Mouse (Mus musculus): ENCODE measurements around the gene Rexo1. TPM values are rescaled to one million over a fixed set of nuclear protein-coding genes. Genes with fewer than 3 reads are reported as not detected.
A peak's percentile ranks its signal among the peaks of the same experiment; 100 is the strongest.

Gene Rexo1
- polyA plus RNA-seq, 1 experiment from 2014 or later, result 15.0 TPM

DNA sequence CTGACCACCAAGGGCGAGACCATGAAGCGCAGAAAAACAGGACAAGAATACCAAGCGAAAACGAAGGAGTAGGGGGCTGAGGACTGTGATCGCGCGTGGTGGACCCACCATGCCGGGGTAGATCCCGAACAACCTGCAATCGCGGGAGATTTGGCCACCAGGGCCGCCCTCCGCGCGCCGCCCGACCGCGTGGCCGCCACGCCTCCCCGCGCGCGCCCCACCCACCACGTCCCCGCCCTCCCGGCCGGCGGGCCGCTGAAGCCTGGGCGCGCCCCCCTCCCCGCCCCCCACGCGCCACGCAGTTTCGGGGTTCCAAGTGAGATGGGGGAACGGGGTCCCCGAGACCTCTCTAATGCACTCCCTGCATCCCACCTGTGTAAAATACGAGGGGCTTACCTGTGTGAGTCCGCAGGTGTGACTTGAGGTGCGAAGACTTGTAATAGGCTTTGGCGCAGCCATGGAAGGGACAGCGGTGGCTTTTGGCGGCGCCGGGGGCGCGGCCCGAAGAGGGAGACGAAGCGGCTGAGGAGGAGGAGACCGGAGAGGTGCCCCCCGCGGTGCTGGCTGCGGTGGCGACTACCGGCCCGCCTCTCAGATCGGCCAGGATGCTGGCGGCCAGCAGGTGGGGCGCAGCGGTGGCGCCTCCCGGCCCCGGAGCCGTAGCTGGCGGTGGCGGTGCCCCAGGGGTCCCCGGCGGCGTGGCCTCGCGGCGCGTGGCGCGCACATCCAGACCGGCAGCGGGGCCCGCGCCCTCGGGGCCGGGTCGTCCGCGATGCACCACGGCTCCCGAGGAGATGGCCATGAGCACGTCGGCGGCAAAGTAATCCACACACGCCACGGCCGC, 15.2 kb upstream of the Rexo1 start:
- Histone ChIP-seq H3K36me3 (ENCODE audit: control insufficient read depth, insufficient read depth) (no peaks in the 10 kb centered on the region), H3K9me3 (replicated peaks; ENCODE audit: control insufficient read depth, low read length) (no peaks in the 10 kb centered on the region), H3K4me1 (ENCODE audit: control insufficient read depth, insufficient read depth, low read length) (peaks cover 31% of the 10 kb centered on the region), H3K4me2 (ENCODE audit: low read depth, low read length) (peak overlapping the region; percentile 81), H3K4me3 (ENCODE audit: low read length) (peak overlapping the region; percentile 79), H3K9ac (ENCODE audit: low read length) (peak overlapping the region; percentile 86), H3K27ac (ENCODE audit: low read length) (peak overlapping the region; percentile 84), H3K27me3 (ENCODE audit: control insufficient read depth, insufficient read depth, low read length) (no peaks in the 10 kb centered on the region)
- ATAC-seq (replicated peaks; ENCODE audit: extremely low read depth, insufficient read depth, low FRiP score), result 0 out of 2 replicates have a peak, but pooled peaks have one; percentile 0
- under 1% methylated on average over 93 of the region's 96 CpGs for WGBS

GRCm38 (mm10) chr10:80575925-80576324, 14.6 kb upstream of the Rexo1 start:
- Histone ChIP-seq H3K4me1 (ENCODE audit: control insufficient read depth, insufficient read depth, low read length) (peaks cover 38% of the 10 kb centered on the region), H3K27ac (ENCODE audit: low read length) (no peak overlapping the region), H3K27me3 (ENCODE audit: control insufficient read depth, insufficient read depth, low read length) (no peaks in the 10 kb centered on the region), H3K4me3 (ENCODE audit: low read length) (peak overlapping the region; percentile 79), H3K9ac (ENCODE audit: low read length) (peak overlapping the region; percentile 86), H3K9me3 (replicated peaks; ENCODE audit: control insufficient read depth, low read length) (no peaks in the 10 kb centered on the region), H3K4me2 (ENCODE audit: low read depth, low read length) (peak overlapping the region; percentile 81), H3K36me3 (ENCODE audit: control insufficient read depth, insufficient read depth) (no peaks in the 10 kb centered on the region)
- ATAC-seq (replicated peaks; ENCODE audit: extremely low read depth, insufficient read depth, low FRiP score), result no peak
- 13% methylated on average over 17 of the region's 17 CpGs for whole genome bisulfite sequencing

GRCm38 (mm10) chr10:80574896-80575295, 13.5 kb upstream of the Rexo1 start:
- H3K9me3 ChIP-seq (replicated peaks; ENCODE audit: control insufficient read depth, low read length), result no peaks in the 10 kb centered on the region
- no peak for ATAC-seq (replicated peaks; ENCODE audit: extremely low read depth, insufficient read depth, low FRiP score)
- WGBS, result 74% methylated on average over 3 of the region's 3 CpGs
- no peak overlapping the region for H3K9ac ChIP-seq (ENCODE audit: low read length)
- no peak overlapping the region for H3K4me2 ChIP-seq (ENCODE audit: low read depth, low read length)
- no peak overlapping the region for H3K27ac ChIP-seq (ENCODE audit: low read length)
- no peak overlapping the region for H3K4me3 ChIP-seq (ENCODE audit: low read length)
- no peaks in the 10 kb centered on the region for H3K36me3 ChIP-seq (ENCODE audit: control insufficient read depth, insufficient read depth)
- no peaks in the 10 kb centered on the region for H3K27me3 ChIP-seq (ENCODE audit: control insufficient read depth, insufficient read depth, low read length)
- peaks cover 48% of the 10 kb centered on the region for H3K4me1 ChIP-seq (ENCODE audit: control insufficient read depth, insufficient read depth, low read length)

DNA sequence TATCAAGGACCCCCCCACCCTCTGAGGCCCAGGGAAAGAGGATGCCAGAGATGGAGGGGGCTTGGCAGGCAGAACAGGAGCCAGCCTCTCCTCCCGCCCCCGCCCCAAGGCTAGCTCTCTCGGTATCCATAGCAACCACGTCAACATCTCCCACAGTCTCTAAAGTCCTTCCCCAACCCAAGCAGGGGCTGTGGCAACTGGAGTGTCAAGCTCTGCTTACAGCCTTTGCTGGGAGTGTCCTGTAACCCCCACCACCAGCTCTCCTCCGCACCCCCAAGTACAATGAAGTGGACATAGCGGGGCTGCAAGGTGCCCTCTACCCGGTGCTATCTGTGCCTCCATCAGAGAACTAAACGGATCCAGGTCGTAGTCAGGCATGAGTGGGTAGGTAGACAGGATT, 12.6 kb upstream of the Rexo1 start:
- Histone ChIP-seq H3K27ac (ENCODE audit: low read length) (no peak overlapping the region), H3K36me3 (ENCODE audit: control insufficient read depth, insufficient read depth) (no peaks in the 10 kb centered on the region), H3K4me1 (ENCODE audit: control insufficient read depth, insufficient read depth, low read length) (peaks cover 53% of the 10 kb centered on the region), H3K9me3 (replicated peaks; ENCODE audit: control insufficient read depth, low read length) (no peaks in the 10 kb centered on the region), H3K9ac (ENCODE audit: low read length) (peak overlapping the region; percentile 6), H3K4me2 (ENCODE audit: low read depth, low read length) (no peak overlapping the region), H3K4me3 (ENCODE audit: low read length) (no peak overlapping the region), H3K27me3 (ENCODE audit: control insufficient read depth, insufficient read depth, low read length) (no peaks in the 10 kb centered on the region)
- ATAC-seq (replicated peaks; ENCODE audit: extremely low read depth, insufficient read depth, low FRiP score), result no peak
- WGBS, result 44% methylated on average over 9 of the region's 9 CpGs

- ATAC-seq (replicated peaks; ENCODE audit: extremely low read depth, insufficient read depth, low FRiP score), result no peak
- peaks cover 8% of the 10 kb centered on the region; the same call in 1 of the 2 replicates for H3K36me3 ChIP-seq (ENCODE audit: control insufficient read depth, insufficient read depth)
- no peak overlapping the region for H3K9ac ChIP-seq (ENCODE audit: low read length)
- no peaks in the 10 kb centered on the region for H3K27me3 ChIP-seq (ENCODE audit: control insufficient read depth, insufficient read depth, low read length)
- WGBS, result 70% methylated on average over 2 of the region's 2 CpGs
- peaks cover 48% of the 10 kb centered on the region for H3K4me1 ChIP-seq (ENCODE audit: control insufficient read depth, insufficient read depth, low read length)
- H3K4me2 ChIP-seq (ENCODE audit: low read depth, low read length), result no peak overlapping the region
- H3K27ac ChIP-seq (ENCODE audit: low read length), result no peak overlapping the region
- H3K9me3 ChIP-seq (replicated peaks; ENCODE audit: control insufficient read depth, low read length), result no peaks in the 10 kb centered on the region
- no peak overlapping the region for H3K4me3 ChIP-seq (ENCODE audit: low read length)
These were observed 11.1 kb upstream of the Rexo1 start for GRCm38 (mm10) chr10:80572477-80572876.

DNA sequence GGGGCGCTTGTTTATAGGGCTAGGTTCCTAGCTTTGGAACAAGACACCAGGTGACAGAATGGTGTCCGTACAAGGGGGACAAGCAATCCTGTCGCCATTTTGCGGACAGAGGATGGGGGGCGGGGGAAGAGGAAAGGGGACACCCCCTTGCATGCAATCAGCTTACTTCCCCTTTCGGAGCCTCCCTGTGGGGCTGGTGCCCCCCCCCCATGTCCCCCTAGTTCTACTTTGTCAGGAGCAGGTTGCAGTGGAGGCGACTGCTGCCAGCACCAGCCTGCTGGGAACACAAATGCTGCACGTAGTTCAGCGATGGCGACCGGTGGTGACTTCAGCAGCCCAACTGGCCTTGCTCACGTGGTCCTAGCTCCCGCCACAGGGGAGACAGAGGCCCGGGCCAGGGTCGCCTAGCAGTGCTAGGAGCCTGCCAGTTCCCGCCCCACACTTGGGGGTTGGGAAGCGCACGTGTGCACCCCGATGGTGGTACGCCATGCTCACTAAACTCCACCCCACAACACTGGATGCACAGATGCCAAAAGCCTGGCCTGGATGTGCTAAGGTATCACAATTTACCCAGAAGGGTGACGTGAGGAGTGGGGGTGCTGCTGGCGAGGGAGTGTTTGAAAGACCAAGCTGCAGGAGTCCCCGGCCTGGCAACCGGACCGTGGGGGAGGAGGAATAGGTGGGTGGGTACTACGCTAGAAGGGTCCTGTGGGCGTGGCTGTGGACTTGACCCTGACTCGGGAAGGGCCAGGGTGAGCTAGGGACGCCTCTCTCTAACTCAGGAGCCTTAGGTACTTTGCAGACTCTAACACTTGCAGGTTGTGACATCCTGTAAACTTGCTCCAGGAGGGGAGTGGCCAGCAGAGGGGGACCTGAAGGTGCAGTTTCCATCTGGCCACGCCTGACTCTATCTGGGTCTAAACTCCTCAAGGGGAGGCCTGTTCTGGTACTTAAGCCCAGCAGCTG, 9.8 kb upstream of the Rexo1 start:
- WGBS, result 23% methylated on average over 30 of the region's 30 CpGs
- peaks cover 52% of the 10 kb centered on the region for H3K4me1 ChIP-seq (ENCODE audit: control insufficient read depth, insufficient read depth, low read length)
- ATAC-seq (replicated peaks; ENCODE audit: extremely low read depth, insufficient read depth, low FRiP score), result peak; percentile 24

GRCm38 (mm10) chr10:80570419-80570818, 9.1 kb upstream of the Rexo1 start:
- peak overlapping the region; percentile 69 for H3K27ac ChIP-seq (ENCODE audit: low read length)
- no peaks in the 10 kb centered on the region for H3K9me3 ChIP-seq (replicated peaks; ENCODE audit: control insufficient read depth, low read length)
- no peak for ATAC-seq (replicated peaks; ENCODE audit: extremely low read depth, insufficient read depth, low FRiP score)
- peak overlapping the region; percentile 59 for H3K4me2 ChIP-seq (ENCODE audit: low read depth, low read length)
- no peak overlapping the region for H3K4me3 ChIP-seq (ENCODE audit: low read length)
- no peaks in the 10 kb centered on the region for H3K27me3 ChIP-seq (ENCODE audit: control insufficient read depth, insufficient read depth, low read length)
- 82% methylated on average over 10 of the region's 10 CpGs for WGBS
- H3K9ac ChIP-seq (ENCODE audit: low read length), result peak overlapping the region; percentile 67
- H3K36me3 ChIP-seq (ENCODE audit: control insufficient read depth, insufficient read depth), result peaks cover 8% of the 10 kb centered on the region; the same call in 1 of the 2 replicates
- peaks cover 45% of the 10 kb centered on the region for H3K4me1 ChIP-seq (ENCODE audit: control insufficient read depth, insufficient read depth, low read length)

More for the DNA sequence above, 9.8 kb upstream of the Rexo1 start:
- H3K36me3 ChIP-seq (ENCODE audit: control insufficient read depth, insufficient read depth), result peaks cover 8% of the 10 kb centered on the region; the same call in 1 of the 2 replicates
- no peaks in the 10 kb centered on the region for H3K9me3 ChIP-seq (replicated peaks; ENCODE audit: control insufficient read depth, low read length)
- H3K27me3 ChIP-seq (ENCODE audit: control insufficient read depth, insufficient read depth, low read length), result no peaks in the 10 kb centered on the region
- H3K9ac ChIP-seq (ENCODE audit: low read length), result peak overlapping the region; percentile 67
- H3K27ac ChIP-seq (ENCODE audit: low read length), result peak overlapping the region; percentile 69
- peak overlapping the region; percentile 36 for H3K4me3 ChIP-seq (ENCODE audit: low read length)
- H3K4me2 ChIP-seq (ENCODE audit: low read depth, low read length), result peak overlapping the region; percentile 59

DNA sequence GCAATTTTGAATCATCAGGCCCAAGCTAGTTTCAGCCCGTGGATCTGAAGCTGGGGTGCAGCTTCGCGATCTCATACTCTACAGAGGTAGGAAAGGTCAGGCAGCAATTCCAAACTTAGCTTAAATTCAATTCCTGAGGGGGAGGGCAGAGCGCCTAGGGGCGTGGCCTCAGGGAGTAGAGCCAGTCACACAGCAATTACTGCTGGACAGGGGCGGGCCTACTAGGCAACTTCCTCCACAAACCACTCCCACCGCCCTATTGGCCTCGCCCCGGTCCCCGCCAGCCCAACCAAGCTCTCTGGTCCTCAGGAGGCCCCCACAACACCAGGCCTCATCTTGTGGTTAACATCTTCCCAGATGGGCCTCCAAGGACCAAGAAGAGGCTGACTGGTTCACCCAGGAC, 8.3 kb upstream of the Rexo1 start:
- H3K4me1 ChIP-seq (ENCODE audit: control insufficient read depth, insufficient read depth, low read length), result peaks cover 45% of the 10 kb centered on the region
- 33% methylated on average over 10 of the region's 10 CpGs for WGBS
- 0 out of 2 replicates have a peak overlapping the region, but pooled peaks have one; percentile 22 for H3K4me3 ChIP-seq (ENCODE audit: low read length)
- H3K36me3 ChIP-seq (ENCODE audit: control insufficient read depth, insufficient read depth), result peaks cover 8% of the 10 kb centered on the region; the same call in 1 of the 2 replicates
- no peaks in the 10 kb centered on the region for H3K9me3 ChIP-seq (replicated peaks; ENCODE audit: control insufficient read depth, low read length)
- peak overlapping the region; percentile 59 for H3K4me2 ChIP-seq (ENCODE audit: low read depth, low read length)
- H3K27me3 ChIP-seq (ENCODE audit: control insufficient read depth, insufficient read depth, low read length), result no peaks in the 10 kb centered on the region
- no peak overlapping the region for H3K9ac ChIP-seq (ENCODE audit: low read length)
- H3K27ac ChIP-seq (ENCODE audit: low read length), result no peak overlapping the region
- peak; percentile 46; the same call in 1 of the 2 replicates for ATAC-seq (replicated peaks; ENCODE audit: extremely low read depth, insufficient read depth, low FRiP score)

All from heart, embryonic 16.5 days (tissue).